Mouse (Mus musculus) liver, embryonic 14.5 days (tissue): ENCODE measurements at regions not wholly inside any gene's neighbourhood (a gene's known extent, or its start where the extent isn't known, plus 50 kb on each side); places are given as distances from the start of the nearest gene placed in this dataset.

Experiments
- CTCF ChIP-seq: IDR thresholded peaks from 2 replicates; pipeline ENCODE4 v1.5.1; 2016; ENCODE audit warnings: antibody characterized with exemption, low read depth, control low read depth
- EP300 ChIP-seq: IDR thresholded peaks from 2 replicates; pipeline ENCODE4 v1.6.1; 2016; ENCODE audit warnings: antibody characterized with exemption, low read depth

DNA sequence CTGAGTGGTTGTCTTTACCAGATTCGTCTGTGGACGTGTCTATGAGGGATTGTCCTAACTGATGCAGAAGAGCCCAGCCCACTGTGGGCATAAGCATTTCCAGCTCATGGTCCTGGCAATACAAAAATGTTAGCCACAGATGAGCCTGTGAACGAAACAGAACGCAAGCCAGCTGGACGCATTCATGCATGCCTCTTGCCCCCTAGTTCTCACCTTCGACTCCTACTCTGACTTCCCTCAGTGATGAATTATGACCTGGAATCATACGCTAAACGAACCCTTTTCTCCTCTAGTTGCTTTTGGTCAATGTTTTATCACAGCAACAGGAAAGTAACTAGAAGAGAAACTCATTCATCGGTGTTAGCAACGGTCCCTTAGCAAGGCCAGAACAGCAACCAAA lies 91.2 kb upstream of the 1700016C15Rik start:
- TF ChIP-seq CTCF: no peak
- TF ChIP-seq EP300: no peak
